Mouse (Mus musculus): Measurements from ENCODE around the gene Msto1.

GRCm38 (mm10) chr3:88914384-88914810 is 598 bp upstream of the Msto1 start:
- TF ChIP-seq GATA1 (IDR thresholded peaks at IDR 0.05; ENCODE audit: borderline replicate concordance, low read length) (no peak), CTCF (IDR thresholded peaks at IDR 0.05; ENCODE audit: low read depth, low read length) (no peak), TAL1 (conservative IDR thresholded peaks at IDR 0.05; ENCODE audit: low read depth, low read length) (no peak), POLR2AphosphoS5 (IDR thresholded peaks at IDR 0.05; ENCODE audit: insufficient replicate concordance, low read depth, low read length) (no peak), GATA2 (IDR thresholded peaks at IDR 0.05; ENCODE audit: borderline replicate concordance, low read depth, low read length) (no peak)
